Mouse (Mus musculus) limb, embryonic 12.5 days (tissue): ENCODE results near the gene Fndc5. TPM values are rescaled to one million over a fixed set of nuclear protein-coding genes. Genes with fewer than 3 reads are reported as not detected.

Source experiments
- ATAC-seq: fragments of 200-750 bp; cut with Nextera tagmentation; 2 replicates; pipeline ENCODE4 v1.8.0; 2017; ENCODE audit warnings: low read depth, moderate TSS enrichment; ENCODE audit not compliant: insufficient number of reproducible peaks, insufficient read depth, low FRiP score, low TSS enrichment
- H3K27ac ChIP-seq: fragments of 300-500 bp; sonication (generic); 2 replicates; pipeline ENCODE4 v1.5.1; 2016; ENCODE audit warnings: mild to moderate bottlenecking, moderate library complexity
- H3K27me3 ChIP-seq: fragments of 300-500 bp; sonication (generic); 2 replicates; pipeline ENCODE4 v1.6.1; 2016; ENCODE audit warnings: mild to moderate bottlenecking, moderate library complexity
- H3K36me3 ChIP-seq: fragments of 300-500 bp; sonication (generic); 2 replicates; pipeline ENCODE4 v1.6.1; 2016; ENCODE audit warnings: mild to moderate bottlenecking, moderate library complexity
- H3K4me1 ChIP-seq: fragments of 300-500 bp; sonication (generic); replicated peaks from 2 replicates; pipeline ENCODE4 v1.6.1; 2016
- H3K4me2 ChIP-seq: fragments of 300-500 bp; sonication (generic); 2 replicates; pipeline ENCODE4 v1.6.1; 2016; ENCODE audit warnings: mild to moderate bottlenecking, moderate library complexity
- H3K4me3 ChIP-seq: fragments of 300-500 bp; sonication (generic); replicated peaks from 2 replicates; pipeline ENCODE4 v1.5.1; 2016; ENCODE audit warnings: mild to moderate bottlenecking
- H3K9ac ChIP-seq: fragments of 300-500 bp; sonication (generic); replicated peaks from 2 replicates; pipeline ENCODE4 v1.6.1; 2016; ENCODE audit warnings: mild to moderate bottlenecking, moderate library complexity
- H3K9me3 ChIP-seq: fragments of 300-500 bp; sonication (generic); 2 replicates; pipeline ENCODE4 v1.6.1; 2016; ENCODE audit warnings: mild to moderate bottlenecking, moderate library complexity
- WGBS: fragments of 180-500 bp; shearing (Covaris S2); methylation state at CpG from one replicate; pipeline ENCODE4 v1.1.7; 2016; 5-methylcytosine and 5-hydroxymethylcytosine counted together
- polyA plus RNA-seq: library from polyadenylated mRNA; unstranded; fragments of >200 nt; fragmentation: Nextera tagmentation; extraction: Ambion mirVana; gene quantifications from 2 replicates; pipeline ENCODE4 v1.2.1, GENCODE M21; 2016

The Fndc5 gene
- 11.3 and 11.6 TPM in 2 replicates for polyA plus RNA-seq

GRCm38 (mm10) chr4:129136579-129137391 lies at the start of gene Fndc5:
TSS of gene Fndc5 (plus strand) at chr4:129136999.
- ATAC-seq: no peak
- Histone ChIP-seq H3K4me1 (peaks cover 23% of the 10 kb centered on the region), H3K36me3 (peaks cover 7% of the 10 kb centered on the region; the same call in 1 of the 2 replicates), H3K4me2 (peak within 1 kb of the TSS; percentile 88), H3K27me3 (peaks cover 43% of the 10 kb centered on the region), H3K9me3 (no peaks in the 10 kb centered on the region), H3K27ac (0 out of 2 replicates have a peak within 1 kb of the TSS, but pooled peaks have one; percentile 17), H3K4me3 (peak within 1 kb of the TSS; percentile 63), H3K9ac (peak within 1 kb of the TSS; percentile 81)
- under 1% methylated on average over 48 of the region's 80 CpGs for WGBS

DNA sequence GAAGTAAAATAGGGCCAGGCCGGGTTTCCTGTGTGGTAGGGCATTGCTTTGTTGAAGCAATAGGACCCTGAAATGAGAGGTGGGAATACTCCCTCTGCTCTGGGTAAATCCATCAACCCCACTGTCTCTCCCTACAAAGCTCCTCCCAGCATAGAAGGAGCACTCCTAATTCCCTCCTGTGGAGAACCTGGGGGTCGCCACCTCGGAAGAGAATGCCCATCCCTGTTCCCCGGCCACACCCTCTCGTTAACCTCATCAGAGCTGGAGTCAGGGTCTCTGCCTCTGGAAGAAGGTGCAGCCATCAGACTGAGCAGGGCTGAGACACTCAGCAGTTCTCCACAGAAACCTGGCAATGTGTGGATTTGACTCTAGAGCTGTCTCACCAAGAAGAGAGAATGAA lies 48.9 kb upstream of the Fndc5 start:
- no peaks in the 10 kb centered on the region for H3K9me3 ChIP-seq
- peaks cover 25% of the 10 kb centered on the region for H3K36me3 ChIP-seq
- ATAC-seq: no peak
- 49% methylated on average over 5 of the region's 5 CpGs for WGBS
- no peak overlapping the region for H3K4me3 ChIP-seq
- H3K9ac ChIP-seq: no peak overlapping the region
- H3K4me1 ChIP-seq: no peaks in the 10 kb centered on the region
- H3K27me3 ChIP-seq: 0 out of 2 replicates have a peak, but pooled peaks cover 3% of the 10 kb centered on the region
- no peak overlapping the region for H3K4me2 ChIP-seq
- H3K27ac ChIP-seq: no peak overlapping the region

DNA sequence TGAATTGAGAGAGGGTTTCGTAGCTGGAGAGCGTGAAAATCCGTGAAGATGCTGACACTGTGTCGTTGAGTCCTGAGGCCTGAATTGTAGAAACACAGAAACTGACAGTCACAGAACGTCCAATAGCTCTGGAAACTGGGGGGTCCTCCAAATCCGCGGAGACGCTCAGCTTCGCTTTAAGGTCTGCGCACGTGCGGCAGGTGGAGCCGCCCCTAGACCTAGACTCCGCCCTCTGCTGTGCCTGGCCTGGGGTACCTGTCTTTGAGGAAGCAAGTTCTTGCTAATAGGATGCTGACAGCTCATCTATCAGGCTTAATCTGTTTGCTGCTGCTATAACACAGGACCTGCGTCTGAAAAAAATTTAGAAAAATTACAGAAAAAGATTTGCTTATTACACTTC lies 41.5 kb upstream of the Fndc5 start:
- H3K27me3 ChIP-seq: peaks cover 26% of the 10 kb centered on the region
- no peak for ATAC-seq
- H3K27ac ChIP-seq: no peak overlapping the region
- 27% methylated on average over 15 of the region's 15 CpGs for WGBS
- H3K4me3 ChIP-seq: no peak overlapping the region
- H3K4me2 ChIP-seq: no peak overlapping the region; the same call in 1 of the 2 replicates
- no peak overlapping the region for H3K9ac ChIP-seq
- H3K9me3 ChIP-seq: no peaks in the 10 kb centered on the region
- H3K36me3 ChIP-seq: no peaks in the 10 kb centered on the region
- no peaks in the 10 kb centered on the region for H3K4me1 ChIP-seq

- Histone ChIP-seq H3K4me1 (no peaks in the 10 kb centered on the region), H3K27ac (no peak overlapping the region)
- 73% methylated on average over 7 of the region's 7 CpGs for WGBS
Measured at GRCm38 (mm10) chr4:129097006-129097405, 39.8 kb upstream of the Fndc5 start.

DNA sequence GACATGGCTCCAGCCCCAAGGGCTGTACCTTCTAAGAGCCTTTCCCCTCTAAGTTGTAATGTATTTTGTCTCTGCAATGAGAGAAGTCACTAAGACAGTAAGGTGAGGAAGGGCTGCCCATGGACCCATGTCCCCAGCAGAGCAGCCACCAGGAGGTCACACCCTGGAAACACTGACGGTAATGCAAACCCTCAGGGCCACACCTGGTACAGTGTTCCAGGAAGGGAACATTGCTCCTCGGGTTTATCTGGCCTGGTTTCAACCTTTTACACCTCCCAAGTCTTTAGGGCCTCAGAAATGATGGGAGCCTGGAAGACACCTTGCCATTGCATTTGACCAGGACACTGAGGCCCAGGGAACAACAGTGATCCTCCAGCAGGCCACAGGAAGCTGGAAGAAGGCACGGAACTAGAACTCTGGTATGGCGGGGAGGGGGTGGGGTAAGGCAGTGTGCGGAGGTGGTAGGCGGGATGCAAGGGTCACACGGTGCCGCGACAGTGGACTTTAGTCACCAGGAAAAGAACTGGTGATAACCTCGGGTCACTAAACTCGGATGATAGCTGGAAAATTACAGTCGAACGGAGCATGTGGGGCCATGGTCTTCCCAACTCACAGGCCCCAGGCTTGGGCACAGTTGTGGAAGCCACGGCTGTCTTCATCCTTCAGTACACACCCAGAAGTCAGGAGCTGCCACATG lies 34.5 kb upstream of the Fndc5 start:
- ATAC-seq: no peak
- no peak overlapping the region for H3K27ac ChIP-seq
- H3K9me3 ChIP-seq: no peaks in the 10 kb centered on the region
- H3K4me3 ChIP-seq: no peak overlapping the region
- no peaks in the 10 kb centered on the region for H3K36me3 ChIP-seq
- no peak overlapping the region for H3K4me2 ChIP-seq
- H3K4me1 ChIP-seq: peaks cover 6% of the 10 kb centered on the region
- H3K27me3 ChIP-seq: peaks cover 55% of the 10 kb centered on the region
- H3K9ac ChIP-seq: no peak overlapping the region
- 81% methylated on average over 14 of the region's 14 CpGs for WGBS

More at GRCm38 (mm10) chr4:129097006-129097405, 39.8 kb upstream of the Fndc5 start:
- no peak overlapping the region for H3K4me2 ChIP-seq
- no peak overlapping the region for H3K9ac ChIP-seq
- no peaks in the 10 kb centered on the region for H3K9me3 ChIP-seq
- H3K27me3 ChIP-seq: peaks cover 28% of the 10 kb centered on the region
- no peak for ATAC-seq
- H3K4me3 ChIP-seq: no peak overlapping the region
- H3K36me3 ChIP-seq: no peaks in the 10 kb centered on the region

DNA sequence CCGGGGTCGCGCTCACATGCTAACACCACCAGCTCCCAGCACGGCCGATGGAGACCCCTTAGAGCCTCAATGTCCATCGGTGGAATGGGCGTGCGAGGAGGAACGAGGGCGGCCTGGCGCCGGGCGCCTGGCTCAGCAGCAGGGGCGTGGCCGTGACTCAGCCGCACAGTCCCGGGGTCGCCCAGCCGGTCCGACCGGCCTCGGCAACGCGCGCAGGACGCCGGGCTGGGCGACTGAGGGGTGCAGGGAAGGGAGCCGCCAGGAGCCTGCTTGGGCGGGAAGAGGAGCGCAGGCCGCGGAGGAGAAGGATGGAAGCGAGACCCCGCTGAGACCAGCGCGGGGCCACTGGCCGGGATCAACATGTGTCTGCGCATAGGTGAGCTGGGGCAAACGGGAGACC lies 31.4 kb upstream of the Fndc5 start, which contains the start of gene Tmem54:
Tmem54 (plus strand) TSS at position 193 of the 400 bp plus-strand sequence.
- 2% methylated on average over 40 of the region's 40 CpGs for WGBS
- peaks cover 6% of the 10 kb centered on the region for H3K4me1 ChIP-seq
- no peak within 1 kb of the TSS for H3K27ac ChIP-seq
- peak within 1 kb of the TSS; percentile 36 for H3K4me3 ChIP-seq
- H3K9ac ChIP-seq: peak within 1 kb of the TSS; percentile 53
- H3K9me3 ChIP-seq: no peaks in the 10 kb centered on the region
- H3K36me3 ChIP-seq: no peaks in the 10 kb centered on the region
- H3K4me2 ChIP-seq: peak within 1 kb of the TSS; percentile 61
- ATAC-seq: 0 out of 2 replicates have a peak, but pooled peaks have one; percentile 41
- peaks cover 65% of the 10 kb centered on the region for H3K27me3 ChIP-seq

DNA sequence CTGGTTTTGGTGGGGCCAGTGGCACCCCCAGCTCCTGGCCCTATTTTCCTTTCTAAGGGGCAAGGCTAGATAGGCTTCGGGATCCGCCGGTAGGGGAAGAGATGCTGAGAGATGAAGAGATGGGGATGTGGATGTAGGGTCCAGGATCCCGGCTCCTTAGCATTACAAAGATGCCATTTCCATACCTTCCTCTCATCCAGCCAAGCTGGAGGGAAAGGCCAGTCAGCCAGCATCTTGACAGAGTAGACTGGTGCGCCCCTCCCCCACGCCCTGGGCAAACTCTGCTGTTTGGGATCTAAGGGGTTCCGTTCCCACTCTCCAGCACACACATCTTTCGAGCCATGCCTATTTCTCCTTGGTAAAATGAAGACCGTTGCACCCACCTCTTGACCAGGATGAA lies 30.7 kb upstream of the Fndc5 start:
- ATAC-seq: no peak
- H3K36me3 ChIP-seq: no peaks in the 10 kb centered on the region
- peak overlapping the region; percentile 61 for H3K4me2 ChIP-seq
- no peaks in the 10 kb centered on the region for H3K9me3 ChIP-seq
- WGBS: 16% methylated on average over 9 of the region's 9 CpGs
- peaks cover 65% of the 10 kb centered on the region for H3K27me3 ChIP-seq
- H3K4me3 ChIP-seq: peak overlapping the region; percentile 36; the same call in 1 of the 2 replicates
- no peak overlapping the region for H3K27ac ChIP-seq
- H3K9ac ChIP-seq: no peak overlapping the region
- peaks cover 6% of the 10 kb centered on the region for H3K4me1 ChIP-seq

GRCm38 (mm10) chr4:129107348-129107899 lies 29.4 kb upstream of the Fndc5 start:
- 73% methylated on average over 10 of the region's 10 CpGs for WGBS
- ATAC-seq: no peak
- no peak overlapping the region for H3K27ac ChIP-seq
- no peak overlapping the region for H3K4me2 ChIP-seq
- H3K36me3 ChIP-seq: no peaks in the 10 kb centered on the region
- H3K27me3 ChIP-seq: peaks cover 59% of the 10 kb centered on the region
- H3K9me3 ChIP-seq: no peaks in the 10 kb centered on the region
- no peak overlapping the region for H3K4me3 ChIP-seq
- peaks cover 10% of the 10 kb centered on the region for H3K4me1 ChIP-seq
- no peak overlapping the region for H3K9ac ChIP-seq

DNA sequence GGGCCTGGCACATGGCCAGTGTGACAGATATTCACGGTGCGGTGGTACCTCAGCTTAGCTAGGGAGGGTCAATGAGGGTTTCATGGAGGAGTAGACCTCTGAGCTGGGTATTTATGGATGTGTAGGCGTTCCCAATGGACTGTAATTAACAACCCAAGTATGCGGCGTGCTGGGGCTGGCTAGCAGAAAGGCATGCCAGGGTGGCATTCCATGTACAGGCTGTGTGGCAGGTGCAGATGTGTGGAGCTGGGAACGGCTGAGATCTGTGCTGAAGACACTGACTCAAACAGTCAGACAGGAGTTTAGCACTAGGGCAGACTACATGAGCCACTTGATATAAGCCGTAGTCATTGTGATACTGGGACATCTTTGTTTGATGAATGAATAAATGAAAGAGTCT lies 28.2 kb upstream of the Fndc5 start:
- Histone ChIP-seq H3K27ac (no peak overlapping the region), H3K27me3 (peaks cover 54% of the 10 kb centered on the region), H3K4me2 (no peak overlapping the region), H3K9me3 (0 out of 2 replicates have a peak, but pooled peaks cover 5% of the 10 kb centered on the region), H3K4me3 (no peak overlapping the region), H3K9ac (no peak overlapping the region), H3K36me3 (no peaks in the 10 kb centered on the region), H3K4me1 (peaks cover 10% of the 10 kb centered on the region)
- no peak for ATAC-seq
- 78% methylated on average over 7 of the region's 7 CpGs for WGBS

- Histone ChIP-seq H3K27me3 (peaks cover 44% of the 10 kb centered on the region), H3K36me3 (no peaks in the 10 kb centered on the region)
Measured at GRCm38 (mm10) chr4:129110804-129111203, 26.0 kb upstream of the Fndc5 start.

DNA sequence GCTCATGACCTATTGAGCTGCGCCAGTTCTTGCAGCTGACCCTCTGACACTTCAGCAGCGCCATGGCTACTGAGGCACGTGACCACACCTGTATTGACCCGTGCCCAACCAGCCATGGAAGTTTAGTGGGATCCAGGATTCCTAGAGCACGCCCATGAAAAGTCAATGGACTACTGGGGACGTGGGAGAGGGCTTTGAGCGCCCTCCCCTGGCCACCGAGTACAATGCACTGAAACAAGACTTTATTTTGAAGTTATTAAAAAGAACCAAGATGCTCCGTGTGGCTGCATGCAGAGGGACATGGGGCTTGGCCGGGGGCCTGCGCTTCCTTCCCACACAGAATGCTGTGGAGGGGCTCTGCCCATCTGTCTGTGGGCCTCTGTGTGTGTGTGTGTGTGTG lies 25.4 kb upstream of the Fndc5 start:
- no peak overlapping the region for H3K27ac ChIP-seq
- 0 out of 2 replicates have a peak, but pooled peaks cover 5% of the 10 kb centered on the region for H3K9me3 ChIP-seq
- no peak overlapping the region for H3K4me3 ChIP-seq
- H3K36me3 ChIP-seq: no peaks in the 10 kb centered on the region
- H3K4me2 ChIP-seq: no peak overlapping the region
- no peak overlapping the region for H3K9ac ChIP-seq
- H3K4me1 ChIP-seq: peaks cover 5% of the 10 kb centered on the region; the same call in 1 of the 2 replicates
- ATAC-seq: no peak
- 68% methylated on average over 11 of the region's 11 CpGs for WGBS
- peaks cover 43% of the 10 kb centered on the region for H3K27me3 ChIP-seq

More at GRCm38 (mm10) chr4:129110804-129111203, 26.0 kb upstream of the Fndc5 start:
- H3K9me3 ChIP-seq: 0 out of 2 replicates have a peak, but pooled peaks cover 5% of the 10 kb centered on the region
- WGBS: 85% methylated on average over 6 of the region's 6 CpGs
- no peak for ATAC-seq
- H3K4me1 ChIP-seq: peaks cover 5% of the 10 kb centered on the region; the same call in 1 of the 2 replicates
- H3K27ac ChIP-seq: no peak overlapping the region
- no peak overlapping the region for H3K4me3 ChIP-seq
- H3K4me2 ChIP-seq: no peak overlapping the region
- no peak overlapping the region for H3K9ac ChIP-seq
